Mouse (Mus musculus): ENCODE measurements at regions not wholly inside any gene's neighbourhood (a gene's known extent, or its start where the extent isn't known, plus 50 kb on each side); places are given as distances from the start of the nearest gene placed in this dataset.

- no peaks in the 10 kb centered on the region for H3K27me3 ChIP-seq (ENCODE audit: control insufficient read depth, insufficient read depth, low read length)
- 71% methylated on average over 5 of the region's 5 CpGs for WGBS
Measured at GRCm38 (mm10) chr1:163650577-163651180, 74.4 kb downstream of the Mettl11b start.

GRCm38 (mm10) chr1:163642091-163642490 is 82.9 kb downstream of the Mettl11b start:
- no peaks in the 10 kb centered on the region for H3K9me3 ChIP-seq (replicated peaks; ENCODE audit: control insufficient read depth, low read length)
- ATAC-seq (replicated peaks; ENCODE audit: insufficient number of reproducible peaks, low FRiP score, low TSS enrichment, low read depth) (no peak), DNase-seq (ENCODE audit: low spot score) (no peak)
- no peak overlapping the region for H3K4me3 ChIP-seq (ENCODE audit: low read depth, low read length)
- H3K4me2 ChIP-seq (ENCODE audit: low read depth, low read length): no peak overlapping the region
- no peak overlapping the region for H3K27ac ChIP-seq (replicated peaks; ENCODE audit: low read depth, low read length)
- H3K27me3 ChIP-seq (ENCODE audit: control insufficient read depth, insufficient read depth, low read length): no peaks in the 10 kb centered on the region
- no peaks in the 10 kb centered on the region for H3K36me3 ChIP-seq (replicated peaks; ENCODE audit: control insufficient read depth, insufficient read depth, low read depth, low read length)
- WGBS: 88% methylated on average over 1 of the region's 1 CpGs
- no peaks in the 10 kb centered on the region for H3K4me1 ChIP-seq (ENCODE audit: control insufficient read depth, insufficient read depth, low read length)
- H3K9ac ChIP-seq (replicated peaks; ENCODE audit: low read length): no peak overlapping the region

More at GRCm38 (mm10) chr1:163650577-163651180, 74.4 kb downstream of the Mettl11b start:
- Histone ChIP-seq H3K4me3 (ENCODE audit: low read depth, low read length) (no peak overlapping the region), H3K27ac (replicated peaks; ENCODE audit: low read depth, low read length) (no peak overlapping the region), H3K9me3 (replicated peaks; ENCODE audit: control insufficient read depth, low read length) (no peaks in the 10 kb centered on the region), H3K36me3 (replicated peaks; ENCODE audit: control insufficient read depth, insufficient read depth, low read depth, low read length) (no peaks in the 10 kb centered on the region), H3K9ac (replicated peaks; ENCODE audit: low read length) (no peak overlapping the region), H3K4me2 (ENCODE audit: low read depth, low read length) (no peak overlapping the region), H3K4me1 (ENCODE audit: control insufficient read depth, insufficient read depth, low read length) (no peaks in the 10 kb centered on the region)
- DNase-seq (ENCODE audit: low spot score) (no peak), ATAC-seq (replicated peaks; ENCODE audit: insufficient number of reproducible peaks, low FRiP score, low TSS enrichment, low read depth) (no peak)

GRCm38 (mm10) chr1:163640527-163641228 is 84.4 kb downstream of the Mettl11b start:
- ATAC-seq (replicated peaks; ENCODE audit: insufficient number of reproducible peaks, low FRiP score, low TSS enrichment, low read depth): peak; percentile 48; the same call in 1 of the 2 replicates

GRCm38 (mm10) chr1:163630291-163630812 is 94.7 kb downstream of the Mettl11b start:
- Histone ChIP-seq H3K9ac (replicated peaks; ENCODE audit: low read length) (no peak overlapping the region), H3K27me3 (ENCODE audit: control insufficient read depth, insufficient read depth, low read length) (no peaks in the 10 kb centered on the region), H3K4me2 (ENCODE audit: low read depth, low read length) (no peak overlapping the region), H3K27ac (replicated peaks; ENCODE audit: low read depth, low read length) (no peak overlapping the region), H3K4me3 (ENCODE audit: low read depth, low read length) (no peak overlapping the region), H3K4me1 (ENCODE audit: control insufficient read depth, insufficient read depth, low read length) (no peaks in the 10 kb centered on the region), H3K9me3 (replicated peaks; ENCODE audit: control insufficient read depth, low read length) (no peaks in the 10 kb centered on the region), H3K36me3 (replicated peaks; ENCODE audit: control insufficient read depth, insufficient read depth, low read depth, low read length) (no peaks in the 10 kb centered on the region)
- no peak for DNase-seq (ENCODE audit: low spot score)
- WGBS: 81% methylated on average over 5 of the region's 5 CpGs
- ATAC-seq (replicated peaks; ENCODE audit: insufficient number of reproducible peaks, low FRiP score, low TSS enrichment, low read depth): no peak

More at GRCm38 (mm10) chr1:163640527-163641228, 84.4 kb downstream of the Mettl11b start:
- Histone ChIP-seq H3K27me3 (ENCODE audit: control insufficient read depth, insufficient read depth, low read length) (no peaks in the 10 kb centered on the region), H3K9me3 (replicated peaks; ENCODE audit: control insufficient read depth, low read length) (no peaks in the 10 kb centered on the region), H3K4me3 (ENCODE audit: low read depth, low read length) (no peak overlapping the region), H3K27ac (replicated peaks; ENCODE audit: low read depth, low read length) (no peak overlapping the region), H3K36me3 (replicated peaks; ENCODE audit: control insufficient read depth, insufficient read depth, low read depth, low read length) (no peaks in the 10 kb centered on the region), H3K4me2 (ENCODE audit: low read depth, low read length) (no peak overlapping the region), H3K4me1 (ENCODE audit: control insufficient read depth, insufficient read depth, low read length) (no peaks in the 10 kb centered on the region), H3K9ac (replicated peaks; ENCODE audit: low read length) (no peak overlapping the region)
- 28% methylated on average over 9 of the region's 9 CpGs for WGBS
- DNase-seq (ENCODE audit: low spot score): peak; percentile 40

GRCm38 (mm10) chr1:163624887-163625286 is 100.1 kb downstream of the Mettl11b start:
- WGBS: 91% methylated on average over 4 of the region's 4 CpGs
- Histone ChIP-seq H3K36me3 (replicated peaks; ENCODE audit: control insufficient read depth, insufficient read depth, low read depth, low read length) (no peaks in the 10 kb centered on the region), H3K27me3 (ENCODE audit: control insufficient read depth, insufficient read depth, low read length) (no peaks in the 10 kb centered on the region), H3K9ac (replicated peaks; ENCODE audit: low read length) (no peak overlapping the region), H3K27ac (replicated peaks; ENCODE audit: low read depth, low read length) (no peak overlapping the region), H3K4me3 (ENCODE audit: low read depth, low read length) (no peak overlapping the region), H3K9me3 (replicated peaks; ENCODE audit: control insufficient read depth, low read length) (no peaks in the 10 kb centered on the region), H3K4me2 (ENCODE audit: low read depth, low read length) (no peak overlapping the region), H3K4me1 (ENCODE audit: control insufficient read depth, insufficient read depth, low read length) (no peaks in the 10 kb centered on the region)
- DNase-seq (ENCODE audit: low spot score): no peak
- ATAC-seq (replicated peaks; ENCODE audit: insufficient number of reproducible peaks, low FRiP score, low TSS enrichment, low read depth): no peak

GRCm38 (mm10) chr1:163621293-163621692 is 103.7 kb downstream of the Mettl11b start:
- 88% methylated on average over 3 of the region's 3 CpGs for WGBS
- Histone ChIP-seq H3K9ac (replicated peaks; ENCODE audit: low read length) (no peak overlapping the region), H3K36me3 (replicated peaks; ENCODE audit: control insufficient read depth, insufficient read depth, low read depth, low read length) (no peaks in the 10 kb centered on the region), H3K27me3 (ENCODE audit: control insufficient read depth, insufficient read depth, low read length) (no peaks in the 10 kb centered on the region), H3K27ac (replicated peaks; ENCODE audit: low read depth, low read length) (no peak overlapping the region), H3K4me1 (ENCODE audit: control insufficient read depth, insufficient read depth, low read length) (no peaks in the 10 kb centered on the region), H3K4me2 (ENCODE audit: low read depth, low read length) (no peak overlapping the region), H3K4me3 (ENCODE audit: low read depth, low read length) (no peak overlapping the region), H3K9me3 (replicated peaks; ENCODE audit: control insufficient read depth, low read length) (no peaks in the 10 kb centered on the region)
- ATAC-seq (replicated peaks; ENCODE audit: insufficient number of reproducible peaks, low FRiP score, low TSS enrichment, low read depth) (no peak), DNase-seq (ENCODE audit: low spot score) (no peak)

GRCm38 (mm10) chr1:163619831-163620230 is 105.2 kb downstream of the Mettl11b start:
- WGBS: 36% methylated on average over 7 of the region's 7 CpGs
- H3K9me3 ChIP-seq (replicated peaks; ENCODE audit: control insufficient read depth, low read length): no peaks in the 10 kb centered on the region
- H3K27me3 ChIP-seq (ENCODE audit: control insufficient read depth, insufficient read depth, low read length): no peaks in the 10 kb centered on the region
- H3K36me3 ChIP-seq (replicated peaks; ENCODE audit: control insufficient read depth, insufficient read depth, low read depth, low read length): no peaks in the 10 kb centered on the region
- no peak overlapping the region for H3K4me2 ChIP-seq (ENCODE audit: low read depth, low read length)
- H3K27ac ChIP-seq (replicated peaks; ENCODE audit: low read depth, low read length): no peak overlapping the region
- no peaks in the 10 kb centered on the region for H3K4me1 ChIP-seq (ENCODE audit: control insufficient read depth, insufficient read depth, low read length)
- no peak overlapping the region for H3K4me3 ChIP-seq (ENCODE audit: low read depth, low read length)
- no peak overlapping the region for H3K9ac ChIP-seq (replicated peaks; ENCODE audit: low read length)
- peak; percentile 37 for DNase-seq (ENCODE audit: low spot score)
- no peak for ATAC-seq (replicated peaks; ENCODE audit: insufficient number of reproducible peaks, low FRiP score, low TSS enrichment, low read depth)

- DNase-seq (ENCODE audit: low spot score) (peak; percentile 60), ATAC-seq (replicated peaks; ENCODE audit: insufficient number of reproducible peaks, low FRiP score, low TSS enrichment, low read depth) (no peak)
- 24% methylated on average over 3 of the region's 3 CpGs for WGBS
- Histone ChIP-seq H3K36me3 (replicated peaks; ENCODE audit: control insufficient read depth, insufficient read depth, low read depth, low read length) (no peaks in the 10 kb centered on the region), H3K4me2 (ENCODE audit: low read depth, low read length) (no peak overlapping the region), H3K27me3 (ENCODE audit: control insufficient read depth, insufficient read depth, low read length) (no peaks in the 10 kb centered on the region), H3K4me3 (ENCODE audit: low read depth, low read length) (no peak overlapping the region), H3K9me3 (replicated peaks; ENCODE audit: control insufficient read depth, low read length) (no peaks in the 10 kb centered on the region), H3K27ac (replicated peaks; ENCODE audit: low read depth, low read length) (no peak overlapping the region), H3K9ac (replicated peaks; ENCODE audit: low read length) (no peak overlapping the region), H3K4me1 (ENCODE audit: control insufficient read depth, insufficient read depth, low read length) (no peaks in the 10 kb centered on the region)
Measured at GRCm38 (mm10) chr1:163618132-163618531, 106.9 kb downstream of the Mettl11b start.

Measured in embryonic facial prominence, embryonic 11.5 days (tissue).